In genomic region chr9:113419801-113420200, GRCm38 (mm10) we compare ENCODE assay signal across 12 mouse cellular contexts.
DNase-seq lines count a peak whose midpoint lies in the region; ATAC-seq and TF ChIP-seq lines count a peak whose summit lies in the region.
"Had no signal": no experiment of that assay in that cellular context is flagged by ENCODE, and none has a peak within 500 bp of the region (broad histone marks: within the 10 kb centered on the region; RNA-seq: fewer than 3 reads in every experiment).

No protein-coding gene starts in this region.

- TF ChIP-seq CTCF in kidney, adult 2 months (conservative IDR thresholded peaks at IDR 0.05; ENCODE audit: insufficient read depth, insufficient read length, low read depth, low read length): peak; percentile 67
- TF ChIP-seq CTCF in small intestine, adult 2 months (IDR thresholded peaks at IDR 0.05; ENCODE audit: extremely low read depth, insufficient read length, insufficient replicate concordance, low read depth, low read length): 0 out of 2 replicates have a peak, but pooled peaks have one; percentile 19

- H3K27ac ChIP-seq in kidney, adult 2 months (ENCODE audit: insufficient read depth, low read depth, low read length): no peak overlapping the region
- H3K27ac ChIP-seq in kidney, embryonic 16.5 days (ENCODE audit: low read length): no peak overlapping the region
- no peak overlapping the region for H3K27ac ChIP-seq in small intestine, adult 2 months (ENCODE audit: insufficient read depth, low read depth, low read length)
- H3K27ac ChIP-seq in forebrain, embryonic 15.5 days (replicated peaks): no peak overlapping the region
- H3K27ac ChIP-seq: heart, embryonic 15.5 days; liver, embryonic 13.5 days had no signal

- H3K4me3 ChIP-seq in kidney, adult 2 months (ENCODE audit: insufficient read depth, low read depth, low read length): no peak overlapping the region
- no peak overlapping the region for H3K4me3 ChIP-seq in kidney, embryonic 16.5 days (ENCODE audit: low read length)
- no peak overlapping the region for H3K4me3 ChIP-seq in small intestine, adult 2 months (ENCODE audit: low read depth, low read length)
- no peak overlapping the region for H3K4me3 ChIP-seq in forebrain, embryonic 15.5 days
- H3K4me3 ChIP-seq: heart, embryonic 15.5 days; liver, embryonic 13.5 days had no signal

- H3K9me3 ChIP-seq in kidney, embryonic 16.5 days (ENCODE audit: low read length): no peaks in the 10 kb centered on the region
- H3K9me3 ChIP-seq in forebrain, embryonic 15.5 days: no peaks in the 10 kb centered on the region
- H3K9me3 ChIP-seq: heart, embryonic 15.5 days; liver, embryonic 13.5 days had no signal

- no peak for ATAC-seq in kidney, embryonic 16.5 days (ENCODE audit: low FRiP score, low TSS enrichment)
- no peak for ATAC-seq in forebrain, embryonic 15.5 days (replicated peaks)
- ATAC-seq: forebrain, embryonic 14.5 days had no signal

- no peaks in the 10 kb centered on the region for H3K36me3 ChIP-seq in kidney, adult 2 months (ENCODE audit: control insufficient read depth, insufficient read depth, low read length)
- H3K36me3 ChIP-seq in kidney, embryonic 16.5 days (ENCODE audit: insufficient read depth, low read length): no peaks in the 10 kb centered on the region
- no peaks in the 10 kb centered on the region for H3K36me3 ChIP-seq in small intestine, adult 2 months (ENCODE audit: control insufficient read depth, insufficient read depth, low read length)
- no peaks in the 10 kb centered on the region for H3K36me3 ChIP-seq in forebrain, embryonic 15.5 days
- H3K36me3 ChIP-seq: heart, embryonic 15.5 days; liver, embryonic 13.5 days had no signal

- TF ChIP-seq POLR2A in kidney, adult 2 months (IDR thresholded peaks at IDR 0.05; ENCODE audit: low read depth, low read length): no peak
- no peak for TF ChIP-seq POLR2A in small intestine, adult 2 months (IDR thresholded peaks at IDR 0.05; ENCODE audit: low read depth, low read length)

- H3K9ac ChIP-seq in kidney, embryonic 16.5 days (replicated peaks; ENCODE audit: low read length): no peak overlapping the region
- no peak overlapping the region for H3K9ac ChIP-seq in forebrain, embryonic 15.5 days (replicated peaks)
- H3K9ac ChIP-seq: heart, embryonic 15.5 days; liver, embryonic 13.5 days had no signal

- no peaks in the 10 kb centered on the region for H3K27me3 ChIP-seq in kidney, adult 2 months (replicated peaks; ENCODE audit: control insufficient read depth, insufficient read depth, low read length)
- H3K27me3 ChIP-seq in kidney, embryonic 16.5 days (ENCODE audit: insufficient read depth, low read length): no peaks in the 10 kb centered on the region
- no peaks in the 10 kb centered on the region for H3K27me3 ChIP-seq in small intestine, adult 2 months (ENCODE audit: control insufficient read depth, insufficient read depth, low read length)
- H3K27me3 ChIP-seq in forebrain, embryonic 15.5 days: no peaks in the 10 kb centered on the region
- H3K27me3 ChIP-seq: heart, embryonic 15.5 days; liver, embryonic 13.5 days had no signal

- no peaks in the 10 kb centered on the region for H3K4me1 ChIP-seq in kidney, adult 2 months (ENCODE audit: control insufficient read depth, insufficient read depth, low read length)
- H3K4me1 ChIP-seq in kidney, embryonic 16.5 days (ENCODE audit: insufficient read depth, low read length): 0 out of 2 replicates have a peak, but pooled peaks cover 4% of the 10 kb centered on the region
- no peaks in the 10 kb centered on the region for H3K4me1 ChIP-seq in small intestine, adult 2 months (ENCODE audit: control insufficient read depth, insufficient read depth, insufficient read length, low read length)
- peaks cover 9% of the 10 kb centered on the region for H3K4me1 ChIP-seq in forebrain, embryonic 15.5 days
- H3K4me1 ChIP-seq: liver, embryonic 13.5 days had no signal

- H3K4me2 ChIP-seq in kidney, embryonic 16.5 days (replicated peaks; ENCODE audit: low read depth, low read length): no peak overlapping the region
- no peak overlapping the region for H3K4me2 ChIP-seq in forebrain, embryonic 15.5 days (replicated peaks)
- H3K4me2 ChIP-seq: heart, embryonic 15.5 days; liver, embryonic 13.5 days had no signal

- 88% methylated on average over 1 of the region's 1 CpGs for WGBS in kidney, adult 2 months
- WGBS in kidney, embryonic 16.5 days: 100% methylated on average over 1 of the region's 1 CpGs
- 94% methylated on average over 1 of the region's 1 CpGs for WGBS in small intestine, adult 2 months
- WGBS in forebrain, embryonic 15.5 days: 83% methylated on average over 1 of the region's 1 CpGs

- peak; percentile 34 for DNase-seq in adrenal gland, postnatal 14 days
- DNase-seq in adrenal gland, adult 18-20 months (ENCODE audit: low spot score in 2 of 2): no peak
- peak; percentile 19 for DNase-seq in kidney, adult 2 months
- DNase-seq in thymus, postnatal 4 days: peak; percentile 27
- no peak for DNase-seq in thymus, postnatal 10 days (ENCODE audit: low spot score in 2 of 2)
- DNase-seq: cerebellum, postnatal 25 days; liver, embryonic 13.5 days had no signal

Comparison
In these comparisons a context has a peak if more than half of its experiments do, and no peak if none do; other contexts are left out.
1. DNase-seq: peak in adrenal gland, postnatal 14 days (single experiment), kidney, adult 2 months (single experiment) and thymus, postnatal 4 days (single experiment); none in adrenal gland, adult 18-20 months (0 of 2) and thymus, postnatal 10 days (0 of 2).